ENCODE assay signal across 19 mouse cellular contexts in genomic region chr3:149239664-149240063, GRCm38 (mm10).
DNase-seq lines count a peak whose midpoint lies in the region; ATAC-seq and TF ChIP-seq lines count a peak whose summit lies in the region.
"Had no signal": no experiment of that assay in that cellular context is flagged by ENCODE, and none has a peak within 500 bp of the region (broad histone marks: within the 10 kb centered on the region; RNA-seq: fewer than 3 reads in every experiment).

No protein-coding gene starts in this region.

- 86% methylated on average over 3 of the region's 3 CpGs for WGBS in kidney, adult 2 months
- 93% methylated on average over 3 of the region's 3 CpGs for WGBS in hindbrain, embryonic 11.5 days

- no peaks in the 10 kb centered on the region for H3K36me3 ChIP-seq in kidney, adult 2 months (ENCODE audit: control insufficient read depth, insufficient read depth, low read length)
- no peaks in the 10 kb centered on the region for H3K36me3 ChIP-seq in hindbrain, embryonic 11.5 days (ENCODE audit: control insufficient read depth, insufficient read depth, low read length)
- H3K36me3 ChIP-seq: embryonic facial prominence, embryonic 13.5 days; forebrain, embryonic 12.5 days; heart, embryonic 10.5 days had no signal

- no peak for TF ChIP-seq POLR2A in kidney, adult 2 months (IDR thresholded peaks at IDR 0.05; ENCODE audit: low read depth, low read length)

- peak; percentile 65 for DNase-seq in adrenal gland, adult 2 months
- no peak for DNase-seq in adrenal gland, postnatal 14 days
- peak; percentile 28 for DNase-seq in kidney, adult 2 months
- no peak for DNase-seq in kidney, postnatal 36 days
- no peak for DNase-seq in hindbrain, embryonic 11.5 days (ENCODE audit: low spot score)
- DNase-seq in right cerebral cortex, adult 2 months (ENCODE audit: low spot score in 2 of 2): no peak
- DNase-seq: cerebellum, adult 18-20 months; cerebellum, adult 9-11 months; cerebellum, postnatal 36 days; forebrain, postnatal 0 days; gastrocnemius, postnatal 25 days; heart, adult 18-20 months; heart, postnatal 10 days; kidney, adult 11 months had no signal

- no peaks in the 10 kb centered on the region for H3K27me3 ChIP-seq in kidney, adult 2 months (replicated peaks; ENCODE audit: control insufficient read depth, insufficient read depth, low read length)
- H3K27me3 ChIP-seq in hindbrain, embryonic 11.5 days (ENCODE audit: control insufficient read depth, insufficient read depth, low read length): no peaks in the 10 kb centered on the region; the same call in 1 of the 2 replicates
- H3K27me3 ChIP-seq: embryonic facial prominence, embryonic 13.5 days had no signal

- H3K9me3 ChIP-seq in hindbrain, embryonic 11.5 days (ENCODE audit: control insufficient read depth, low read length): no peaks in the 10 kb centered on the region
- H3K9me3 ChIP-seq: embryonic facial prominence, embryonic 13.5 days; forebrain, embryonic 12.5 days; heart, embryonic 10.5 days had no signal

- no peak overlapping the region for H3K9ac ChIP-seq in hindbrain, embryonic 11.5 days (ENCODE audit: low read depth, low read length)
- H3K9ac ChIP-seq: embryonic facial prominence, embryonic 13.5 days; forebrain, embryonic 12.5 days; forebrain, postnatal 0 days; hindbrain, embryonic 14.5 days had no signal

- H3K4me1 ChIP-seq in kidney, adult 2 months (ENCODE audit: control insufficient read depth, insufficient read depth, low read length): peaks cover 5% of the 10 kb centered on the region; the same call in 1 of the 2 replicates
- no peaks in the 10 kb centered on the region for H3K4me1 ChIP-seq in hindbrain, embryonic 11.5 days (replicated peaks; ENCODE audit: control insufficient read depth, insufficient read depth, low read length)
- H3K4me1 ChIP-seq: embryonic facial prominence, embryonic 13.5 days; forebrain, embryonic 12.5 days had no signal

- TF ChIP-seq CTCF in kidney, adult 2 months (conservative IDR thresholded peaks at IDR 0.05; ENCODE audit: insufficient read depth, insufficient read length, low read depth, low read length): no peak

- no peak overlapping the region for H3K4me2 ChIP-seq in hindbrain, embryonic 11.5 days (replicated peaks; ENCODE audit: low read depth, low read length)
- H3K4me2 ChIP-seq: embryonic facial prominence, embryonic 13.5 days; forebrain, embryonic 12.5 days; hindbrain, embryonic 14.5 days had no signal

- peak; percentile 27; the same call in 1 of the 2 replicates for ATAC-seq in granulocyte monocyte progenitor cell, adult 5-6 weeks (replicated peaks; ENCODE audit: poor library complexity, severe bottlenecking)
- ATAC-seq in hindbrain, embryonic 11.5 days (ENCODE audit: low FRiP score): no peak
- ATAC-seq: forebrain, postnatal 0 days had no signal

- no peak overlapping the region for H3K27ac ChIP-seq in kidney, adult 2 months (ENCODE audit: insufficient read depth, low read depth, low read length)
- H3K27ac ChIP-seq in hindbrain, embryonic 11.5 days (ENCODE audit: low read depth, low read length): no peak overlapping the region
- H3K27ac ChIP-seq: embryonic facial prominence, embryonic 13.5 days; forebrain, embryonic 12.5 days; heart, embryonic 10.5 days; hindbrain, embryonic 14.5 days had no signal

- no peak overlapping the region for H3K4me3 ChIP-seq in kidney, adult 2 months (ENCODE audit: insufficient read depth, low read depth, low read length)
- H3K4me3 ChIP-seq in hindbrain, embryonic 11.5 days (ENCODE audit: low read depth, low read length): no peak overlapping the region
- H3K4me3 ChIP-seq: embryonic facial prominence, embryonic 13.5 days; forebrain, embryonic 12.5 days; heart, embryonic 10.5 days had no signal

Comparison
In these comparisons a context has a peak if more than half of its experiments do, and no peak if none do; other contexts are left out.
1. DNase-seq: peak in adrenal gland, adult 2 months (single experiment) and kidney, adult 2 months (single experiment); none in adrenal gland, postnatal 14 days (single experiment), kidney, postnatal 36 days (0 of 2), hindbrain, embryonic 11.5 days (single experiment) and right cerebral cortex, adult 2 months (0 of 2).